Mouse (Mus musculus) embryonic facial prominence, embryonic 14.5 days (tissue): ENCODE measurements at regions not wholly inside any gene's neighbourhood (a gene's known extent, or its start where the extent isn't known, plus 50 kb on each side); places are given as distances from the start of the nearest gene placed in this dataset.

Experiments
- ATAC-seq: fragments of 200-750 bp; cut with Nextera tagmentation; 2 replicates; pipeline ENCODE4 v1.8.0; 2017; ENCODE audit warnings: low read depth, moderate number of reproducible peaks, moderate TSS enrichment
- DNase-seq: peaks from one replicate; pipeline ENCODE4 v3.0.0-alpha.2; 2015; ENCODE audit warnings: low spot score
- H3K27ac ChIP-seq: fragments of 300-500 bp; sonication (generic); replicated peaks from 2 replicates; pipeline ENCODE4 v1.5.1; 2014; ENCODE audit warnings: low read depth, mild to moderate bottlenecking, low read length, moderate library complexity
- H3K27me3 ChIP-seq: fragments of 300-500 bp; sonication (generic); replicated peaks from 2 replicates; pipeline ENCODE4 v1.6.1; 2014; ENCODE audit warnings: low read length; ENCODE audit not compliant: control insufficient read depth, insufficient read depth
- H3K36me3 ChIP-seq: fragments of 300-500 bp; sonication (generic); 2 replicates; pipeline ENCODE4 v1.6.1; 2014; ENCODE audit warnings: low read length, mixed read lengths; ENCODE audit not compliant: control insufficient read depth, insufficient read depth
- H3K4me1 ChIP-seq: fragments of 300-500 bp; sonication (generic); 2 replicates; pipeline ENCODE4 v1.6.1; 2014; ENCODE audit warnings: antibody characterized with exemption, low read length; ENCODE audit not compliant: control insufficient read depth, insufficient read depth
- H3K4me2 ChIP-seq: fragments of 300-500 bp; sonication (generic); 2 replicates; pipeline ENCODE4 v1.6.1; 2014; ENCODE audit warnings: low read depth, mild to moderate bottlenecking, low read length, moderate library complexity, mixed read lengths
- H3K4me3 ChIP-seq: fragments of 300-500 bp; sonication (generic); 2 replicates; pipeline ENCODE4 v1.5.1; 2014; ENCODE audit warnings: low read depth, mild to moderate bottlenecking, low read length
- H3K9ac ChIP-seq: fragments of 300-500 bp; sonication (generic); 2 replicates; pipeline ENCODE4 v1.6.1; 2014; ENCODE audit warnings: low read depth, mild to moderate bottlenecking, low read length, moderate library complexity, mixed read lengths
- H3K9me3 ChIP-seq: fragments of 300-500 bp; sonication (generic); 2 replicates; pipeline ENCODE4 v1.6.1; 2016; ENCODE audit warnings: low read length; ENCODE audit not compliant: control insufficient read depth
- WGBS: fragments of 180-500 bp; shearing (Covaris S2); extraction: QIAGEN DNeasy Blood & Tissue Kit; methylation state at CpG from one replicate; pipeline ENCODE4 v1.1.7; 2014; 5-methylcytosine and 5-hydroxymethylcytosine counted together

GRCm38 (mm10) chr2:92825395-92825794 is 89.5 kb upstream of the Syt13 start:
- H3K4me2 ChIP-seq: peak overlapping the region; percentile 19; the same call in 1 of the 2 replicates
- H3K27me3 ChIP-seq: no peaks in the 10 kb centered on the region
- no peaks in the 10 kb centered on the region for H3K36me3 ChIP-seq
- peaks cover 10% of the 10 kb centered on the region for H3K4me1 ChIP-seq
- DNase-seq (peak; percentile 59), ATAC-seq (peak; percentile 35; the same call in 1 of the 2 replicates)
- WGBS: 4% methylated on average over 6 of the region's 6 CpGs
- H3K9me3 ChIP-seq: no peaks in the 10 kb centered on the region
- no peak overlapping the region for H3K4me3 ChIP-seq
- peak overlapping the region; percentile 19; the same call in 1 of the 2 replicates for H3K27ac ChIP-seq
- H3K9ac ChIP-seq: no peak overlapping the region

- H3K36me3 ChIP-seq: no peaks in the 10 kb centered on the region
- no peak overlapping the region for H3K4me3 ChIP-seq
- no peak overlapping the region for H3K4me2 ChIP-seq
- 56% methylated on average over 2 of the region's 2 CpGs for WGBS
- ATAC-seq: no peak
- H3K9ac ChIP-seq: no peak overlapping the region
- H3K9me3 ChIP-seq: no peaks in the 10 kb centered on the region
- H3K27ac ChIP-seq: no peak overlapping the region
- DNase-seq: no peak
- peaks cover 4% of the 10 kb centered on the region for H3K4me1 ChIP-seq
- H3K27me3 ChIP-seq: no peaks in the 10 kb centered on the region
Measured at GRCm38 (mm10) chr2:92830134-92830533, 84.8 kb upstream of the Syt13 start.

- WGBS: 51% methylated on average over 7 of the region's 7 CpGs
- H3K9ac ChIP-seq: no peak overlapping the region
- H3K4me1 ChIP-seq: no peaks in the 10 kb centered on the region
- no peaks in the 10 kb centered on the region for H3K27me3 ChIP-seq
- no peaks in the 10 kb centered on the region for H3K36me3 ChIP-seq
- no peak overlapping the region for H3K4me2 ChIP-seq
- ATAC-seq (peak; percentile 63; the same call in 1 of the 2 replicates), DNase-seq (peak; percentile 71)
- no peak overlapping the region for H3K4me3 ChIP-seq
- no peak overlapping the region for H3K27ac ChIP-seq
- H3K9me3 ChIP-seq: no peaks in the 10 kb centered on the region
Measured at GRCm38 (mm10) chr2:92831784-92832183, 83.1 kb upstream of the Syt13 start.

GRCm38 (mm10) chr2:92836203-92836602 is 78.7 kb upstream of the Syt13 start:
- Histone ChIP-seq H3K9ac (no peak overlapping the region), H3K4me2 (no peak overlapping the region), H3K4me1 (no peaks in the 10 kb centered on the region), H3K36me3 (no peaks in the 10 kb centered on the region), H3K27me3 (no peaks in the 10 kb centered on the region), H3K27ac (no peak overlapping the region), H3K9me3 (no peaks in the 10 kb centered on the region), H3K4me3 (no peak overlapping the region)
- no peak for ATAC-seq
- no peak for DNase-seq
- WGBS: 67% methylated on average over 4 of the region's 4 CpGs

- Histone ChIP-seq H3K9ac (no peak overlapping the region), H3K4me2 (no peak overlapping the region), H3K27me3 (no peaks in the 10 kb centered on the region), H3K4me1 (no peaks in the 10 kb centered on the region), H3K36me3 (no peaks in the 10 kb centered on the region), H3K27ac (no peak overlapping the region), H3K9me3 (no peaks in the 10 kb centered on the region), H3K4me3 (no peak overlapping the region)
- WGBS: 85% methylated on average over 5 of the region's 5 CpGs
- DNase-seq (no peak), ATAC-seq (no peak)
Measured at GRCm38 (mm10) chr2:92838012-92838411, 76.9 kb upstream of the Syt13 start.

- WGBS: 22% methylated on average over 4 of the region's 4 CpGs
Measured at GRCm38 (mm10) chr2:92840009-92840408, 74.9 kb upstream of the Syt13 start.

GRCm38 (mm10) chr2:92841626-92842025 is 73.3 kb upstream of the Syt13 start:
- ATAC-seq (no peak), DNase-seq (no peak)
- Histone ChIP-seq H3K4me3 (no peak overlapping the region), H3K4me1 (peaks cover 5% of the 10 kb centered on the region), H3K9me3 (no peaks in the 10 kb centered on the region), H3K36me3 (no peaks in the 10 kb centered on the region), H3K27me3 (no peaks in the 10 kb centered on the region), H3K27ac (no peak overlapping the region), H3K9ac (no peak overlapping the region), H3K4me2 (no peak overlapping the region)
- WGBS: 50% methylated on average over 3 of the region's 3 CpGs

More at GRCm38 (mm10) chr2:92840009-92840408, 74.9 kb upstream of the Syt13 start:
- Histone ChIP-seq H3K4me3 (no peak overlapping the region), H3K4me1 (no peaks in the 10 kb centered on the region; the same call in 1 of the 2 replicates), H3K4me2 (no peak overlapping the region), H3K27ac (no peak overlapping the region), H3K9me3 (no peaks in the 10 kb centered on the region), H3K36me3 (no peaks in the 10 kb centered on the region), H3K9ac (no peak overlapping the region), H3K27me3 (no peaks in the 10 kb centered on the region)
- DNase-seq (peak; percentile 28), ATAC-seq (no peak)

- H3K4me1 ChIP-seq: peaks cover 5% of the 10 kb centered on the region
- no peaks in the 10 kb centered on the region for H3K36me3 ChIP-seq
- no peaks in the 10 kb centered on the region for H3K27me3 ChIP-seq
- no peak overlapping the region for H3K9ac ChIP-seq
- H3K9me3 ChIP-seq: no peaks in the 10 kb centered on the region
- no peak overlapping the region for H3K4me3 ChIP-seq
- WGBS: 34% methylated on average over 14 of the region's 14 CpGs
- ATAC-seq: 0 out of 2 replicates have a peak, but pooled peaks have one; percentile 44
- DNase-seq: peak; percentile 67
- H3K27ac ChIP-seq: peak overlapping the region; percentile 31; the same call in 1 of the 2 replicates
- no peak overlapping the region for H3K4me2 ChIP-seq
Measured at GRCm38 (mm10) chr2:92845061-92845769, 69.7 kb upstream of the Syt13 start.

- Histone ChIP-seq H3K9ac (no peak overlapping the region), H3K9me3 (no peaks in the 10 kb centered on the region), H3K27ac (no peak overlapping the region), H3K36me3 (no peaks in the 10 kb centered on the region), H3K27me3 (no peaks in the 10 kb centered on the region), H3K4me2 (no peak overlapping the region), H3K4me3 (no peak overlapping the region), H3K4me1 (peaks cover 5% of the 10 kb centered on the region)
- no peak for ATAC-seq
- no peak for DNase-seq
- WGBS: 63% methylated on average over 13 of the region's 13 CpGs
Measured at GRCm38 (mm10) chr2:92848962-92849361, 65.9 kb upstream of the Syt13 start.
